Mouse (Mus musculus) adrenal gland (tissue): ENCODE results near the gene Ccdc63.
"Not testable (repeated sequence)": the region's sequence is repeated elsewhere in the genome, so short reads cannot be mapped to it uniquely, and the experiment has no call there.

Experiments
- intact Hi-C: fragments of 180-260 bp; cut with DNase I; formaldehyde crosslinking; loops from one replicate; pipeline ENCODE4 v1.15.1; 2025
- long read RNA-seq, 2 experiments: library from polyadenylated mRNA; unstranded; transcript quantifications; one replicate each; pipeline ENCODE4 v2.0.0; 2020; ENCODE audit warnings: borderline replicate concordance in 1 of 2; ENCODE audit not compliant: insufficient replicate concordance in 1 of 2

Gene Ccdc63
- long read RNA-seq, experiment 1: 0 reads
- long read RNA-seq, experiment 2: 0 reads

GRCm38 (mm10) chr5:122140723-122141122 is at the start of gene Ccdc63:
Ccdc63 (minus strand) TSS chr5:122140823.
- intact Hi-C loops: no loop called here

GRCm38 (mm10) chr5:122189115-122189514 is 48.5 kb upstream of the Ccdc63 start:
- intact Hi-C loops: no loop called here

GRCm38 (mm10) chr5:122184858-122185257 is 44.2 kb upstream of the Ccdc63 start:
- intact Hi-C loops: not testable (repeated sequence)

GRCm38 (mm10) chr5:122184283-122184806 is 43.7 kb upstream of the Ccdc63 start:
- intact Hi-C loops: no loop called here

DNA sequence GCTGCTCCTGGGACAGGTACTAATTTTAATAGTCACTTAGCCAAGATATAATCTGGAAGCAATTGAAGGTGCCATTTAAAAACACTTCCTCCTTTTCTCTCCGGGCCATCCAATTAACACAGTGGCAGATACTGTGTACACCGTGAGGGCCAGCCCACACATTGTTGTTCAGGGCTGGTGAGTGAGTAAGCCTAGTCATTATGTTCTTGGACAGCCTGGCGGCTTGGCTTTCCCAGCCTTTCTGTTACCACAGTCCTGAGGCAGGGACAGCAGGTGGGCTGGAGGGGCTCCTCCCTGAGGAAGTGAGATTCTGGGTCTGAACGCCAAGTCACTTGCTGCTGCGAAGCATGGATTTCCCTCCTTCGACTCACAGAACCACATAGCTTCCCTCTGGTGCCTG is 39.0 kb upstream of the Ccdc63 start:
- intact Hi-C loops: no loop called here

DNA sequence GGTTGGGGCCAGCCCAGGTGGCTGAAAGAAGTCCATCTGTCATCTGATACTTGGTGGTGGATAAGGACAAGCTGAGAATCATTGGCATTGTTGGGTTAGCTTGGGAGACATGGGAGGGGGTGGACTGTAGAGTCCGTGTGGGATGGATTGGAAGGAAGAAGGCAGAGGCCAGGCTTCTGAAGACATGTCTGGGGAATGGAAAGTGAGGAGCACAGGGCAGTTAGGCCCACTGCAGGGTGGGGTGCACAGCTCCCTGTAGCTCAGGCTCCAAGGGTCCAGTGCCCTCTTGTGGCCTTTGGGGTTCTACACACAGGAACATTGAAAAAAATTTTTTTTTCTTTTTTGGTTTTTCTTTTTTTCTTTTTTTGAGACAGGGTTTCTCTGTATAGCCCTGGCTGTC is 35.8 kb upstream of the Ccdc63 start:
- intact Hi-C loops: loop anchor here (2.0 kb wide), 1 partner anchor 48 kb away; no protein-coding TSS in a partner anchor

DNA sequence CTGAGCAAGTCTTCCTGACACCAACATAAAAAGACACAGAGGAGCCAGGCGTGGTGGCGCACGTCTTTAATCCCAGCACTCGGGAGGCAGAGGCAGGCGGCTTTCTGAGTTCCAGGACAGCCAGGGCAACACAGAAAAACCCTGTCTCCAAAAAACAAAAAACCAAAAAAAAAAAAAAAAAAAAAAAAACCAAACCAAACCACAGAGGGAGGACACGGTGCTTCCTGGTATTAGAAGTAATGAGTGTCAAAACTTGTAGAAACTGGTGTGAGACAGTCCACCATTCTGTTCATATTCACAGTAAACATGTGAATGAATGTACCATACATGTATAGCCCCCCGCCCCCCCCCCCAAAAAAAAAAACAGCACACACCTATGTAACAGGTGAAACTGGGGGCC is 35.3 kb upstream of the Ccdc63 start:
- intact Hi-C loops: loop anchor here (2.0 kb wide), 1 partner anchor 47 kb away; no protein-coding TSS in a partner anchor

- intact Hi-C loops: no loop called here
Observed at GRCm38 (mm10) chr5:122175402-122175801, 34.8 kb upstream of the Ccdc63 start.

- intact Hi-C loops: no loop called here
Observed at GRCm38 (mm10) chr5:122171058-122171457, 30.4 kb upstream of the Ccdc63 start.

GRCm38 (mm10) chr5:122168344-122169069 is 27.9 kb upstream of the Ccdc63 start:
- intact Hi-C loops: no loop called here

- intact Hi-C loops: no loop called here
Observed at GRCm38 (mm10) chr5:122166636-122167161, 26.1 kb upstream of the Ccdc63 start.

DNA sequence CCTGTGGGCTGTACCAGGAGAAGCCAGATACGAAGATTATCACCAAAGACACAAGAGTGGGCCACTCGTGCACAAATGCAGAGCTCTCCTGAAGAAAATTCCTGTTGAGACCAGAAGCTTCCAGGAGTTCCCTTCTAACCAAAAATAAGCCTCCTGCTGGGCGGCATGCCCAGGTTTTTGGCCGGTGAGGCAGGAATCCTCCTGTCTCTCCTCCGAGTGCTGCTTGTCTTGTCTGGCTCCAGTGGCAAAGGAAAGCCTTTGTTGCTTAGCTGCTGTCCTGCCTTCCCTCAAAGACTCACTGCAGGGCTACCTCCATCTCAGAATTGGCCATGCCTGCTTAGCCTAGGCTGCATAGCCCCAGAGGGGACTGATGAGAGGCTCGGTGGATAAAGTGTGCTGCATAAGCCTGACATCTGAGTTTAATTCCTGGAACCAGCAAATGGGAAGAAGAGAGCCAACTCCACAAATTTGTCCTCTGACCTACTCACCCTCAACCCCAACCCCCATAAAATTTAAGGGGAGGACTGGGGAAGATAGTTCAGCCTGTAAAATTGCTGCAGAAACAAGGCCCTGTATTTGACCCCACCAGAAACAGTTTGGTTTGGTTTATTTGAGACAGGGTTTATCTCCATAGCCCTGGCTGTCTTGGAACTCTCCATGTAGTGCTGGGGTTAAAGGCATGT is 24.8 kb upstream of the Ccdc63 start:
- intact Hi-C loops: no loop called here

- intact Hi-C loops: no loop called here
Observed at GRCm38 (mm10) chr5:122164011-122164410, 23.4 kb upstream of the Ccdc63 start.

- intact Hi-C loops: no loop called here
Observed at GRCm38 (mm10) chr5:122163194-122163593, 22.6 kb upstream of the Ccdc63 start.

- intact Hi-C loops: no loop called here
Observed at GRCm38 (mm10) chr5:122158557-122159515, 18.2 kb upstream of the Ccdc63 start.

- intact Hi-C loops: no loop called here
Observed at GRCm38 (mm10) chr5:122157827-122158381, 17.3 kb upstream of the Ccdc63 start, which contains the start of gene Ppp1cc. Ppp1cc (plus strand) TSS chr5:122158278.

- intact Hi-C loops: no loop called here
Observed at GRCm38 (mm10) chr5:122156486-122156885, 15.9 kb upstream of the Ccdc63 start.

DNA sequence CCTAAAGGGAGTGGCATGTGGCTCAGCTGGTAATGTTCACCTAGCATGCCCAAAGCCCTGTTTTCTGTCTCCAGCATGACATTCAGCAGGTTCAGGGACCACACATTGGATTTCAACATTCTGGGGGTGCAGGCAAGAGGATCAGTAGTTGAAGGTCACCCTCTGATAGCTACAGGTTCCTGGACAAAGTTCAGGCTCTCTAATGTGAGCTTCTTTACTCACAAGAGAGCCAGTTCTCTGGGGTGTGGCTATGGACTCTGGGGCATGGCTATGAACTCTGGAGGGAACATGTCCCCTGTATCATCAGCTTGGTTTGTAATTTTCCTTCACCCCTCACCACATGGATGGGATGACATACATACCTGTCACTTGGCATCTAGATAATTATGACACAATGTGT is 15.0 kb upstream of the Ccdc63 start:
- intact Hi-C loops: no loop called here

- intact Hi-C loops: no loop called here
Observed at GRCm38 (mm10) chr5:122154782-122155181, 14.2 kb upstream of the Ccdc63 start.

GRCm38 (mm10) chr5:122154006-122154405 is 13.4 kb upstream of the Ccdc63 start:
- intact Hi-C loops: no loop called here

DNA sequence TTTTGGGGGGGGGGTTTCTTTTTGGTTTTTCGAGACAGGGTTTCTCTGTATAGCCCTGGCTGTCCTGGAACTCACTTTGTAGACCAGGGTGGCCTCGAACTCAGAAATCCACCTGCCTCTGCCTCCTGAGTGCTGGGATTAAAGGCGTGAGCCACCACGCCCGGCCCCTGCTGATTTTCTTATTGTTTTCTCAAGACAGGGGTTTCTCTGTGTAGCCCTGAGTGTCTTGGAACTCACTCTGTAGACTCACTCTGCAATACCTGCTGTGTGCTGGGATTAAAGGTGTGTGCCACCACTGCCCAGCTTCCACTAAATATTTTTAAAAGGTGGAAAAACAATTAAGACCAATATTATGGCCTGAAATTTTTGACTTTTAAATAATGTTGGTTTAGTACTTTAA is 11.9 kb upstream of the Ccdc63 start:
- intact Hi-C loops: not testable (repeated sequence)
